Mouse (Mus musculus): Measurements from ENCODE around the gene Olfr67.

DNA sequence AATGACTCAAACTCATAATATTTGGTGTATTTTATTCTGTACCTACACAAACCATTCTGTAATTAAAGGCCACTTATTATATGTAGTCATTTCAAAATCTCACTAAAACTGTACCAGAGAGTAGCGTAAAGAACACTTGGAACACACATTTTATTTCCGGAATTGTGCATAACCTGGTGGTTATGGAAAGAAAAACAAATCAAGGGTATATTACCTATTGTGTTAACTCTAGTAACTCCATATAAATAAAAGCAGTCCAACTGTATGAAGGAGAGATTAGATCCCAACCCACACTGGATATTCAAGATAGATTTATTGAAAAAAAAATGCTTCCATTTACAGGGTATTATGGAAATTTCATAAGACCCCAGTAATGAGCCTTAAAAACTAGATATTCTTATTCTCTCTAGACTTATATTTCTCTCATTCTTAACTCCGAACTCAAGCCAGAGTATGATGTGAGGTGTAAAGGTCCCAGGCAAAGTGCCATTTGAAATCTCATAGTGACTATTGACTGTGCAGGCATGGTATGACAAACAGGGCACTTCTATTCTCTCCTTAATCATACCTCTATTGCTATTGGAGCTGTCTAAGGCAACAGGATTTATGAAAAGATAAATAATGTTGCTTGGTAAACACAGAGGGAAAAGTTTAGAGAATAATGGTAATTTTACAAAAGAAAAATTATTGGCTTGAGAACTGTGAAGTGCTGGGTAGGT lies 34.1 kb upstream of the Olfr67 start:
- no peak for TF ChIP-seq CTCF (IDR thresholded peaks at IDR 0.05; ENCODE audit: extremely low read depth, insufficient read depth, insufficient read length, insufficient replicate concordance)
- TF ChIP-seq POLR2A (IDR thresholded peaks at IDR 0.05; ENCODE audit: low read depth, low read length) = no peak

Measured in spleen, adult 2 months (tissue).